Mouse (Mus musculus): Measurements from ENCODE around the gene Gm45713. TPM values are rescaled to one million over a fixed set of nuclear protein-coding genes. Genes with fewer than 3 reads are reported as not detected.
"Not testable (repeated sequence)": the region's sequence is repeated elsewhere in the genome, so short reads cannot be mapped to it uniquely, and the experiment has no call there.

Gene Gm45713
- polyA plus RNA-seq, 1 experiment from 2014 or later, result 1.2 TPM

- H3K27ac ChIP-seq (ENCODE audit: low read depth), result peak within 1 kb of the TSS; percentile 95
- under 1% methylated on average over 48 of the region's 48 CpGs for WGBS
- peak; percentile 100 for DNase-seq
- H3K4me3 ChIP-seq (ENCODE audit: low read depth, low read length), result peak within 1 kb of the TSS; percentile 67
- peaks cover 12% of the 10 kb centered on the region for H3K4me1 ChIP-seq (ENCODE audit: insufficient read depth)
- H3K36me3 ChIP-seq (ENCODE audit: insufficient read depth), result peaks cover 35% of the 10 kb centered on the region
- peak within 1 kb of the TSS; percentile 92 for H3K4me2 ChIP-seq
- peak within 1 kb of the TSS; percentile 97 for H3K9ac ChIP-seq
- peak; percentile 86 for TF ChIP-seq CTCF (IDR thresholded peaks at IDR 0.05; ENCODE audit: low read depth)
- H3K27me3 ChIP-seq (ENCODE audit: insufficient read depth, low read length), result no peaks in the 10 kb centered on the region
- peak; percentile 93 for ATAC-seq (ENCODE audit: insufficient read depth)
- H3K9me3 ChIP-seq (ENCODE audit: low read depth, low read length), result no peaks in the 10 kb centered on the region
These were observed 7.3 kb downstream of the Gm45713 start, which contains the start of gene Rpl13a for GRCm38 (mm10) chr7:45128624-45129246. TSS of gene Rpl13a (minus strand) at chr7:45128761.

GRCm38 (mm10) chr7:45127700-45128224 is 8.3 kb downstream of the Gm45713 start:
- peak overlapping the region; percentile 92 for H3K4me2 ChIP-seq
- H3K4me1 ChIP-seq (ENCODE audit: insufficient read depth), result peaks cover 16% of the 10 kb centered on the region
- H3K4me3 ChIP-seq (ENCODE audit: low read depth, low read length), result peak overlapping the region; percentile 67
- H3K9me3 ChIP-seq (ENCODE audit: low read depth, low read length), result no peaks in the 10 kb centered on the region
- under 1% methylated on average over 6 of the region's 6 CpGs for WGBS
- peak overlapping the region; percentile 95 for H3K27ac ChIP-seq (ENCODE audit: low read depth)
- peaks cover 42% of the 10 kb centered on the region for H3K36me3 ChIP-seq (ENCODE audit: insufficient read depth)
- TF ChIP-seq CTCF (IDR thresholded peaks at IDR 0.05; ENCODE audit: low read depth), result no peak
- H3K9ac ChIP-seq, result peak overlapping the region; percentile 97
- DNase-seq, result peak; percentile 31
- no peaks in the 10 kb centered on the region for H3K27me3 ChIP-seq (ENCODE audit: insufficient read depth, low read length)
- ATAC-seq (ENCODE audit: insufficient read depth), result no peak

DNA sequence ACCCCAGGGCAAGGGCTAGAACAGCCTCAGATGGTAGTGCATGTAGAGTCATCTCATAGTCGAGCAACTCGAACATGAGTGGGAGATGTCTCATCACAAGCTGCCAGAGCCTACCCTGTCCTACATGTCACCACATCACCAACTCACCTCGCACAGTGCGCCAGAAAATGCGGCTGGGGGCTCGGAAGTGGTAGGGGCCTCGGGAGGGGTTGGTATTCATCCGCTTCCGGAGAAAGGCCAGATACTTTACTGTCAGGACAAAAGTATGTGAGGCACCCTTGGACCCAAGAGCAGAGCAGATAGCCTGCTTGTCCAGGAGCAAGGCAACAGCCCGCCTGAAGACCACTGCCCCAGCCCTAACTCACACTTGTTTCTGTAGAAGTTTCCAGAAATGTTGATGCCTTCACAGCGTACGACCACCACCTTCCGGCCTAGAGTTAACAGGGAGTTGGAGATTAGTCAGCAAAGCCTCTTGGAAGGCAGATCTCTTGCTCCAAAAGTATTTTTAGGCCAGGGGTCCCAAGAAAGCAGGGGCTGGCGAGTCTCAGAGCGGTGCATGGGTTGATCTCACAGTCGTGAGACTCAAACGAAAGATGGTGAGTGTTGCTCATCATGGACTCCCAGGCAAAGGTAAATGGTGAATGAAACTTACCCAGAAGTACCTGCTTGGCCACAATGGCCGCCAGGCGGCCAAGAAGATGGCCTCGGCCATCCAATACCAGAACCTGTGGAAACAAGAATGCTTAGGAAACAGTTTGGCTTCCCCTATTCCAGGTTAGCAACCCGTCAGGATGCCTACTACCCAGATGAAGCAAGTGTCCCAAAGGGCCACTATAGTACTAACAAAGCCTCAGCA is 9.0 kb downstream of the Gm45713 start:
- peak; percentile 46 for DNase-seq
- H3K9ac ChIP-seq, result peak overlapping the region; percentile 97
- peak overlapping the region; percentile 92 for H3K4me2 ChIP-seq
- no peak for ATAC-seq (ENCODE audit: insufficient read depth)
- peak overlapping the region; percentile 67 for H3K4me3 ChIP-seq (ENCODE audit: low read depth, low read length)
- H3K9me3 ChIP-seq (ENCODE audit: low read depth, low read length), result no peaks in the 10 kb centered on the region
- TF ChIP-seq CTCF (IDR thresholded peaks at IDR 0.05; ENCODE audit: low read depth), result peak; percentile 47
- no peaks in the 10 kb centered on the region for H3K27me3 ChIP-seq (ENCODE audit: insufficient read depth, low read length)
- H3K4me1 ChIP-seq (ENCODE audit: insufficient read depth), result peaks cover 19% of the 10 kb centered on the region
- H3K36me3 ChIP-seq (ENCODE audit: insufficient read depth), result peaks cover 48% of the 10 kb centered on the region
- WGBS, result 27% methylated on average over 21 of the region's 21 CpGs
- peak overlapping the region; percentile 95 for H3K27ac ChIP-seq (ENCODE audit: low read depth)

DNA sequence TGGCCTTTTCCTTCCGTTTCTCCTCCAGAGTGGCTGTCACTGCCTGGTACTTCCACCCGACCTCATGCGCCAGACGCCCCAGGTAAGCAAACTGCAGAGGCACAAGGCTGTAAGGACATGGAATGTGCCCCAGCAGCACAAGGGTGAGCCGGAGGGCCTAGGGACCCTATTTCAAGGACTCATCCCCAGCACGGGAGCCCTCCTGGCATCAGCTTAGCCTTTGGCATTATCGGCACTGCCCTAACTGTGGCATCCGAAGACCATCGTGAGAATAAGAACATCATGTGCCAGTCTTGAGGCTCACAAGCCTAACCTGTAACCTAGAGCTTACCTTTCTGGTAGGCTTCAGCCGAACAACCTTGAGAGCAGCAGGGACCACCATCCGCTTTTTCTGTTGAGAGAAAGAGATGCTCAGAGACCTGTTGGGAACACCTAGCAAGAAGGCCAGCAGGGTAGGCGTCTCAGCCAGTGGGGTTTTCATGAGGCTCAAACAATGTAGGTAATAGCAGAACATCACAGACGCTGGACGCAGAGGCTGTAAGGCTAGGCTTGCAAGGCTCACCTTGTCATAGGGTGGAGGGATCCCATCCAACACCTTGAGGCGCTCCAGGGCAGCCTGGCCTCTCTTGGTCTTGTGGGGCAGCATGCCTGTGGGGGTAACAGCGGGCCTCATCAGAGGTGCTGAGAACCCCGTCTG is 9.7 kb downstream of the Gm45713 start:
- 66% methylated on average over 17 of the region's 17 CpGs for WGBS
- H3K9me3 ChIP-seq (ENCODE audit: low read depth, low read length), result no peaks in the 10 kb centered on the region
- DNase-seq, result no peak
- H3K27me3 ChIP-seq (ENCODE audit: insufficient read depth, low read length), result no peaks in the 10 kb centered on the region
- no peak for TF ChIP-seq CTCF (IDR thresholded peaks at IDR 0.05; ENCODE audit: low read depth)
- H3K27ac ChIP-seq (ENCODE audit: low read depth), result peak overlapping the region; percentile 95
- ATAC-seq (ENCODE audit: insufficient read depth), result no peak
- H3K4me3 ChIP-seq (ENCODE audit: low read depth, low read length), result peak overlapping the region; percentile 67
- H3K4me1 ChIP-seq (ENCODE audit: insufficient read depth), result peaks cover 19% of the 10 kb centered on the region
- H3K4me2 ChIP-seq, result peak overlapping the region; percentile 92
- H3K36me3 ChIP-seq (ENCODE audit: insufficient read depth), result peaks cover 56% of the 10 kb centered on the region
- peak overlapping the region; percentile 97 for H3K9ac ChIP-seq

- H3K9me3 ChIP-seq (ENCODE audit: low read depth, low read length); H3K27me3 ChIP-seq (ENCODE audit: insufficient read depth, low read length); ATAC-seq (ENCODE audit: insufficient read depth); DNase-seq: not testable (repeated sequence)
- peaks cover 19% of the 10 kb centered on the region for H3K4me1 ChIP-seq (ENCODE audit: insufficient read depth)
- peak overlapping the region; percentile 97 for H3K9ac ChIP-seq
- 58% methylated on average over 5 of the region's 5 CpGs for WGBS
- peak overlapping the region; percentile 95 for H3K27ac ChIP-seq (ENCODE audit: low read depth)
- H3K36me3 ChIP-seq (ENCODE audit: insufficient read depth), result peaks cover 63% of the 10 kb centered on the region
- H3K4me2 ChIP-seq, result peak overlapping the region; percentile 92
- peak overlapping the region; percentile 67; the same call in 1 of the 2 replicates for H3K4me3 ChIP-seq (ENCODE audit: low read depth, low read length)
These were observed 10.4 kb downstream of the Gm45713 start for GRCm38 (mm10) chr7:45125649-45126048.

GRCm38 (mm10) chr7:45125144-45125600 is 10.9 kb downstream of the Gm45713 start:
- Histone ChIP-seq H3K4me3 (ENCODE audit: low read depth, low read length) (no peak overlapping the region), H3K9ac (peak overlapping the region; percentile 33; the same call in 1 of the 2 replicates), H3K36me3 (ENCODE audit: insufficient read depth) (peaks cover 67% of the 10 kb centered on the region), H3K27ac (ENCODE audit: low read depth) (peak overlapping the region; percentile 95), H3K4me2 (peak overlapping the region; percentile 92), H3K9me3 (ENCODE audit: low read depth, low read length) (no peaks in the 10 kb centered on the region), H3K27me3 (ENCODE audit: insufficient read depth, low read length) (no peaks in the 10 kb centered on the region), H3K4me1 (ENCODE audit: insufficient read depth) (peaks cover 19% of the 10 kb centered on the region)
- DNase-seq, result peak; percentile 80
- peak; percentile 50 for TF ChIP-seq CTCF (IDR thresholded peaks at IDR 0.05; ENCODE audit: low read depth)
- no peak for ATAC-seq (ENCODE audit: insufficient read depth)
- WGBS, result 16% methylated on average over 7 of the region's 7 CpGs
